Mouse (Mus musculus): ENCODE measurements around the gene Frmd4a.

The Frmd4a gene

DNA sequence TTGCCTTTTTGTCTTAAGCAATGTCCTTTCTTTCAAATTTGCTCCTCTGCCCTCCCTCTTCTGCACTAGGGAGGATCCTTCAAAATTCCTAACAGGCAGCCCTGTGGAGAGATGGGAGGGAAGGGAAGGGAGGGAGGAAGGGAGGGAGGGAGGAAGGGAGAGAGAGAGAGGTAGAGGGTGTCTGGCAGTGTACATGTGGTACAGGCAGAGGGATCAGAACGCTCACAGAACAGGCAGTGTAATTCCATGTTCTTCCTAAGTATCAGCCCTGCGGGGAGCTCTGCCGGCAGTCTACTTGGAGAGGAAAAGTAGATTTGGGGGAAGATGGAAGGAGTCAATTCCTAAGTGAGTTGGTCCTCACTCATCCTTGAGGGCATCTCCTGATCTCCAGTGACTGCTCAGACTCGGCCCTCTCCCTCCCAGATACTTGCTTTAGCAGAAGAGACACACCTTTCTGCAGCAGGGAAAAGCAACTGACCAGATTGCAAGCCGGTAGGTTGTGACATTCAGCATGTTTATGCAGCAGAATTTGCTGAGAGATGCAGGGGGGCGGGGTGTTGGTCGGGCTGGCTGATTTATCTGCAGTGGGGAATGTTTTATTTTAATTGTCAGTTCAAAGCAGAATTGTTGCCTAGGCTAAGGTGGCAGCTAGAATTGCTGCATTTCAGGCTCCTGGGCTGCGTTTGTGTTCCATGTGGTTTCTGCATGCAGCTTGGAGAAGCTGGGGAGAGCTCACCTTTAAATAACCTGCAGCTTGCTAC, at the start of gene Frmd4a:
Gene Frmd4a (plus strand): TSS at position 190 of the 761 bp plus-strand sequence.
- peak; percentile 15 to 32 for DNase-seq (ENCODE audit: low spot score in 2 of 2)

DNA sequence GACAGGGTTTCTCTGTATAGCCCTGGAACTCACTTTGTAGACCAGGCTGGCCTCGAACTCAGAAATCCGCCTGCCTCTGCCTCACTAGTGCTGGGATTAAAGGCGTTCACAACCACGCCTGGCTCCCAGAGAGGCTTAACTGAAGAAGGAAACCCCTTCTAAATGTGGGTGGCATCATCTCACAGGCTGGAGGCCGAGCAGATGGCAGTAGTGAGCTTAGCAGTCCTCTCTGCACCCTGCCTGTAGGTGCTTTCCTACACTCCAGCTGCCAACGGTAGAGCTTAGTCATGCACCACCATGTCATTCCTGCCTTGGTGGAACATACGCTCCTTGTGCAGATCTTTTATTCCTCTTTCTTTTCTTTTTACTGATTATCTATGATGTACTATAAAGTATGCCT, 28.6 kb upstream of the Frmd4a start:
- DNase-seq (ENCODE audit: low spot score in 2 of 2), result no peak

DNA sequence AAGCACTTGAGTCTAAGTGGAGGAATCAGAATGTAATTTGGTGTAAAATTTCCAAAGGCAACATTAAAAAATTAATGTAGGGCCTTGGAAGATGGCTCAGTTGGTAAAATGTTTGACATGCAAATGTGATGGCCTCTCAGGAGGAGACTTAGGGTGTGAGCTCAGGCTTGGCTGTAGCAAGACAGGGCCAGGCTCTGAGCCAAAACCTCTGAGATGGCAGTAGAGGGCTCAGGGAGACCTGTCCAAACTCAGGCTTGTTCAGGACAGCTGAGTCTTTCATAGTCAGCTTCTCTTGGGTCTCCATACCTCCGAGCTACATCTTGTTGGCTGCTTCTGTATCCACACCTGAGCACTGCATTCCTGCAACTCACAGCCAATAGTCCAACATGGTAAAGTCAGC, 27.1 kb upstream of the Frmd4a start:
- DNase-seq (ENCODE audit: low spot score in 2 of 2), result no peak

DNA sequence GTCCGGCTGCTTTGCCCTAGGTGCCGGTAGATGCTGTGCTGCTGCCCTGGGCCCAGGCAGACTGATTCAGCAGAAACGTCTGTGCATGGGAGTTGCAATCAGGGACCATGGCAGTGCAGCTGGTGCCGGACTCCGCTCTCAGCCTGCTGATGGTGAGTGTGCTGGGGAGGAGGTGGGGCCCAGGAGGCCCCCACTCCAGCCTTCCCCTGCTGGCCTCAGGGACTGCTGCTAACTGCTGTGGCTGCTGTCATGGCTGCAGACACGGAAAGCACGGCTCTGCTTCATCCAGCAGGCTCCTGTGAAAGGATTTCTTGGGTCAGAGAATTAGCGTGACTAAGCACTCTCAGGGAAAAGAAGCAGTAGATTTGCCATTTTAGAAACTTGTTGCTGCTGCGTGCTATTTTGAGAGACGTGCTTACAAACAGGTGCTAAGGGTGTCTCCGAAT, 937 bp downstream of the Frmd4a start:
- DNase-seq (ENCODE audit: low spot score in 2 of 2), result peak; percentile 34 to 45

DNA sequence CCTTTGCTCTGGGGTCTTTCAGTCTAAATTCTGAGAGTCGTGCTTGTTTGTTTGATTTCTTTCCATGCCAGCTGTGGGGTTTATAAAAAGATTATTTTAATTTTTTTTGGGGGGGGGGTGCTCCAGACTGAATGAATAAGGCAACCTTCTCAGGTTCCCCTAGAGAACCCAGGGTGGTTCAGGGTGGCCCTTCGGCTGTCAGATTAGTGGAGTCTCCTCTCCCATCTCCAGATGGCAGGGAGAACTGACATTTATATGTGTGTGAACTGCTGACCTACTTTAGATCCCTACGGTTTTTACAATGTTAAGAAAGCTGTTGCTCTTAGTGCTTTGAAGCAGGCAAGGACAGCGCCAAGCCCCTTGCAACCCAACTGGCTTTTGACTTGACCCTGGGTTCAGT, 1.4 kb downstream of the Frmd4a start:
- DNase-seq (ENCODE audit: low spot score in 2 of 2), result peak in 1 of 2 experiments; percentile 14

DNA sequence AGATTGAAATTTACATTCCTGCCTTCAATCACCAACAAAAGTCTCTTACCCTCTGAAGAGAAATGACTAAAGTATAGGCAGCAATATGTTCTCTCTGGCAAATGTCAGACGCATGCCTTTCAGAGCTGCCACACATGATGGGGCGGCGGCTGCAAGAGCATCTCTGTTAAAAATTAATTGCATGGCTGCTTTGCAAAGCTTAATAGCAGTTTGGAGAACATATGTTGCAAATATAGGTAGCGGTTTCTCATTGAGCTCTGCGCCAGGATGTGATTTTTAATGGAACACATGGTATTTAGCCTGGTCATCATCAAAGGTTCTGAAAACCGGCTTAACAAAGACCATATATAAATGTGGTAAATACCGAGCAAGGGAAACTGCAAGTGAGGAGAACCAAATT, 7.4 kb downstream of the Frmd4a start:
- DNase-seq (ENCODE audit: low spot score in 2 of 2), result no peak

DNA sequence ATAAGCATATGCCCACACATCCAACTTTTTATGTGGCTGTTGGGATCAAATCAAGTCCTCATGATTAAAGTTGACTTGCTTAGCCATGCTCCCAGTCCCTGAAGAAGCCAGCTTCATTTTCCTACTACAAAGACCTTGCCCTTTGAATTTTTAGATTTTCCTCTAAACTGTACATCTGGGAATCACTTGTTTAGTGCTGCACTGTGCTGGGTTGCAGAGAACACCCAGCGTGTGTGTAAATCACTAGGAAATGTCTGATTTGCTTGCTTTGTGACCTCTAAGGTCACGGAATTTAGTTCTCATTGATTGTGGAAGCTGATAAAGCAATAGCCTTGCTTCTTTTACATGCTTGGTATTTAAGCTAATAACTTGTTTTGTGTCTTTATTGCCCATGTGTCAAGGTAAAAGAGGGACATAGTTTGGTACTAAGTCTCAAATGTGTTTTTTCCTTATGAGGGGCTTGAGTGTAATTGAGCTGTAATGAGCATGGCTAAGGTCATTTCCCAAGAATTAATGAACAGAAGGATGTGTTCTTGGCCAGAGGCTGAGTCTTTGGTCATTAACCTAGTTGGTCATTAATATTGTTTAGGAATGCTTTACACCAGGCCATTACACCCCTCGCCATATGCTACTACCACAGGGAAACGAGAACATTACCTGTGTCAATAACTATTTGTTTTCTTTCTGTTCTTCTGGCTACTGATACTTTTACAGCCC, 11.7 kb downstream of the Frmd4a start:
- no peak for DNase-seq (ENCODE audit: low spot score in 2 of 2)

DNA sequence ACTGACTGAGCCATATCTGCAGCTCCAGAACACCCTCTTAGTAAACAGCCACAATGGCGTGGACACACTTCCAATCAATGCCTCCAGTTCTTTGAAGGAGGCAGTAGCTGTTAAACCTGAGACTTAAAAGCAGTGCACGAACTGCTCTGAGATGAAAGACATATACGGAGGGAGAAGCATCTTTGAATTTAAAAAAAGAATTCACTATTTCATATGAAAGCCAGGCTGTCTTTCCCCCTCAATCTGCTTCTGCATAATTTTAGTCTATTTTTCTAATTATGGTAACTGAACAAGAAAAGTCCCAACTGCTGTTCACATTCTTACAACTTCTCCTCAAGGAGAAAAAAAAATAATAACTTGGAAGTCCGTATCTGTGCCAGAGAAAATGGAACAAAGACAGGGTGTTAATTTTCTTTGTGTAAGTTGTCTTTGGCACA, 18.7 kb downstream of the Frmd4a start:
- DNase-seq (ENCODE audit: low spot score in 2 of 2), result no peak

DNA sequence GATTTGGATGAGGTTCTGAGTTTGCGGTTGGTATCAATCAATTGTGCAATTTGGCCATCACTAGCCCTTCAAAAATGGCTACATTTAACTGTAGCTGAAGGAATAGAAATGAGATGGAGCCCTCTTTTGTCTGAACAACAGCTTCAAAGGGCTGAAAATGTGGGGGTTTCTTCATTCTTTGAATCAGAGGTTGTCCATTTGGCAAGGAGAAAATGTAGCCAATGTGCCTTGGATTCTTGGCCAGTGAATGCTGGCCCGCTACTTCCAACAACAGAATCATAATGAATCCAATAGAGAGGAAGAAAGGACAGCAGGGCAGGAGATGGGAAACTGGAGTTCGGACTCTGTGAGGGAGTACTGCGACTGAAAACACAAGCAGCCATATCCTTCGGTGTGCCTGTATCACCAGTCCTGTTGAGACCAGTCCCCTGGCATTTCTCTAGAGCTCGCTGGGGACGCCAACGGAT, 19.2 kb downstream of the Frmd4a start:
- DNase-seq (ENCODE audit: low spot score in 2 of 2), result peak; percentile 21 to 28

DNA sequence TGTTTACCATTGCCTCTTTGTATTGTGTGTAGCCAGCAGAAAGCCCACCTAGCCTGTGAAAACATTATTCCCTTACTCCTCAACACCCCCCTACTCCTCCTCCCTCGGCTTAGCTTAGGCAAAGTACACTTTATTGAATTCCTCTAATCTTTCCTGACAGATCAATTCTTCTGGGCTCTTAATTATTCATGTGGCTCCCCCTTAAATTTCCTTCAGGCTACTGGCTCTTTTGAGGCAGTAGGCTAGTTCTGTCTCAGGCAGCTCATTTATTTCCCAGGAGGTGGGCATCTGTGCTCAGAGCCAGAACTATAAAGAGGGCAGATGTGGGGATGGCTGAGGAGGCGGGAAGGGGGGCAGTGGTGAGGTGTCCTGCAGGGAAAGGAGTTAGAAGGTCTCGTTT, 24.5 kb downstream of the Frmd4a start:
- DNase-seq (ENCODE audit: low spot score in 2 of 2), result no peak

DNA sequence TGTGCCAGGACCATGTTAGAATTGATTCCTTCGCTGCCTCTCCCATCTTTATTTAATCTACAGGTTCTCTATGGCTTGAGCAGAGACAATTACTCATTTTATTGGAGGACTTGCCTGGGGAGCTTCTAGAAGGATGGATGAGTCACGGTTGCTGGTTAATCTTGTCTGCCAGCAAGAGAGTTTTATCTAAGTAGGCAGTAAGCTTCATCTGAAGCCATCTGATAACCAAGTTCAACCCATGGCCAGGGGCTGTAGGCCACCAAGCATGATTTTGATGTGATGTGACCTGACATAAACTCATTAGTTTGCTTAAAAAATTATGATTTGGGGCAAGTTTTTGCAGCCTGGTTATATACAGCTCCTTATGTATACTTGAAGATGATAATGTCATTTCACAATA, 38.0 kb downstream of the Frmd4a start:
- DNase-seq (ENCODE audit: low spot score in 2 of 2), result no peak

DNA sequence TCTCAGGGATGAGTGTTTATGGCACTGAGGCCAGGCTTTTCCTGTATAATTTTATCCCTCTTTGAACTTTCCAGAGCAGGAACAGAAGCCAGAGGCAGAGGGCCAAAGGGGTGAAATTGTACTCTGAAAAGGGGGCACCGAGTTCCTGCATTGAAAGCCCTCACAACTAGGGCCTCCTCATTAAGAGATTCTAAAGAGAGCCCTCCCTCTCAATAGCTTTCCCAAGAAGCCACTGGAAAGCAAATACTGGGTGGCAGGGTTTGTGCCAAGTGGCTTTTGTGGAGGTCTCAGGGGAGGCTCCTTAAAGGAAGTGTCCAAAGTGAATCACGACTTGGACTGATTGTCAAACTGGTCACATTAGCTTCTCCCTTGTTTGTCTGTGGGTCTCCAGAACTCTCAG, 43.2 kb downstream of the Frmd4a start:
- DNase-seq (ENCODE audit: low spot score in 2 of 2), result peak in 1 of 2 experiments; percentile 40

DNA sequence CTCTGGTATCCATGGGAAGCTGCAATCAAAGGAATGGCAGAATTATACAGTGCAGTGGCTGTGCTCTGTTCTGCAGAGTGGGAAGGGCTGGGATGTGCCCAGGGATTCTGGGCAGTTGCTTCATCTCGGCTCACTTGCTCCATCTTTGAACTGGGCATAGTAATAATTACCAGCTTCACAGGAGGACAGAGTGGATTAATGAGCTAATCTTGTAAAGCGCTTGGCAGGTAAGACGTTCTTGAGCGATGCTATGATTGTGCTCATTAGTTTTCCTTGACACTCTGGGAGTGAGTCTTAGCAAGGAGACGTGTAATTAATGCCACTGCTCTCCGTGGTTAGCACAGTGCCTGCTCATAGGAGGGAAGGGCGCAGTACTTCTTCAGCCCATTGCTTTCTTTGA, 54.3 kb downstream of the Frmd4a start:
- DNase-seq (ENCODE audit: low spot score in 2 of 2), result no peak

DNA sequence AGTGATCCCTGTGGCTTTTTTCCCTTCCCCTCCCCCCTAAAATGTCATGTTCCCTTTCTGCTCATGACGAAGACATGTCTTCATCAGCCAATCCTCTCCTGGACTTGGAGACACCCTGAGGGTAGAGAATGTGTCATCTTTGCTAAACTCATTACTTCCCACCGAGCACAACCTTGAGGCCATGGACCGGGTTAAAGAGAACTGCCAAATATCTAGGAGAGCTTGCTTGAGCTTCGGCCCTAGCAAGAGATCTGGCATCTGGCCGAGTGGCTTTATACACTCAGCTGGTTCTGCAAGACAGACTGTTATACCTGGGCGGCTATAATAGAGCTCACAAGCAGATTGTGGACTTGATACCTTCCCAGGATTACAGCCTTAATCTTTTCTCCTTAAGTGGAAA, 66.4 kb downstream of the Frmd4a start:
- DNase-seq (ENCODE audit: low spot score in 2 of 2), result no peak

DNA sequence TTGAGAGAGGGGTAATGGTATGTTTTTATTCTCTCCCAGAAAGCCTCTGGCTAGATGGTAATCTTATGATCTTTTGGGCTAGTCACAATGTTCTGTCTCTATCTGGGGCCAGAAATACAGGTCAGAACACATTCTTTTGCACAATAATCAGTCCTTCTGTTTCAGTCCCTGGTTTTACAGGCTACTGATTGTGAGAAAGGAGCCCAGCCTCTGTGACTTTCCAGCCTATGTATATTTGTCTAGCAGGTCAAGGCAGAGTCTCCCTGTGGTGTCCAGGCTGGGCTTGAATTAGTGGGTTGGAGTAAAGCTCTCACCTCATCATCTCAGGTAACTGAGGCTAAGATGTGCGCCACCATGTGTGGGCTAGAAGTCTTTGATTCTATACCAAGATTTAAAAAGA, 80.1 kb downstream of the Frmd4a start:
- no peak for DNase-seq (ENCODE audit: low spot score in 2 of 2)

DNA sequence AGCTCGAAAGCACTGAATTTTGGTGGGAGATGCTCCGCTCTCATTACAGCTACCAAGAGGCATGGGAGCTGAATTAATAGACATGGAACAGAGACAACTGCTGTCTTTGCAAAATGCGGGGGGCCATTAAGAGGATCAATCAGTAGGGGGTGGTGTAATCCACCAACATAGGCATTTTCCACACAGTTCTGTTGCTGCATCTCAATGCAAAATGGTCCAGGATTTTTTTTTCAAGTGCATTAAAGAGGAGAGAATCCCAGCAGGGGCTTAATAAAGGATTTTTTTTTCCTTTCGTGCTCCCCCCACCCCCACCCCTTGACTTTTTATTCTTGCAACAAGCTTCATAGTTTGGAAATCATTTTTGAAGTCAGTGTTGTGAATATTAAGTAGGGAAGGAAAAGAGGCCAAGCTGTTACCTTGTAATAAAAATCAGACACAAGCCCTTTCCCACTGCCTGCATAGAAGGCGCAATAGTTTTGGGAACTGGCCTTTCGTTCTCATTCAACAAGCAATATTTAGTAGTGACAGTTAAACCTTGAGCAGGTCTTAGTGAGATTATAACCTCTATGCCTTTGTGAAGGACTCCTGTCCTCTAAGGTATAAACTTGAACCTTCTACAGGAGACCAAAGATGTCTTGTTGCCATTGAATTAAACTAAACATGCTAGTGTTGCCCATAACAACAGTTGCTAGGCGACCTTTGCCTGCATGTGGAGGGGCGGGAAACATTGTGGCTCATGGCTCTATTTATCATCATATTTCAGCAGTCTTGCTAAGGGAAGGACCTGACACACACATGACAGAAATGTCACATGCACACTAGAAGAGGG, 81.6 kb downstream of the Frmd4a start:
- DNase-seq (ENCODE audit: low spot score in 2 of 2), result peak in 1 of 2 experiments; percentile 33

DNA sequence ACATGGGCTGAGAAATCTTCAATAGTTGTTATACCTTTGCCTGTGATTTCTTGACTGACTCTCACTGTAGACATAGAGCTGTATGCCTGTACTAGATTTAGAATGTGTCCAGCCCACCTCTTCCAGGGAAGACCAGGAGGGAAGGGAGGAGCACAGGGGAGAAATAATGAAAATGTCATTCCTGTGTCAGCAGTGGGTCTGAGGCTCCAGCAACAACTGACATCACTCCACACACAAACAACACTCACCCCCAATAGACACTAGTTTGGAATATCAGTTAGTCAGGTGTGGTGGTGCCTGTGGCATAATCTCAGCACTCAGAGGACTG, 82.2 kb downstream of the Frmd4a start:
- DNase-seq (ENCODE audit: low spot score in 2 of 2), result no peak

DNA sequence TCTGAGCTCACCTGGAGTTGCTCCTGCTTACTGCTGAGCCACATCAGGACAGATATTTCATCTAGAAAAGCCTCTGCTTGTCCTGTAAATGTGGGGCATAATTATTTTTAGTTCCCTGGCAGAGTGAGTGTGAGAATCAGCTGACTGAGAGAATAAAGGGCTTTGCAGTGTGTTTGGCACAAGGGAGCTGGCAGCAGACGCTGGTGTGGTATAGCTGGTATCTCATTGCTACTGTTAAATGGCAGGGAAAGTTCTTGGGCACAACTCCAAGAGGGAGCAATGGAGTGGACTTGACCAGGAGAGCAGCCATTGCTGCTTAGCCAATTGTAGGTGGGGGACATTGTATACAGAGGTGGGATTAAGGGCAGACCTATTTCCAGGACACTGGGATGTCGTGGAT, 83.9 kb downstream of the Frmd4a start:
- no peak for DNase-seq (ENCODE audit: low spot score in 2 of 2)

DNA sequence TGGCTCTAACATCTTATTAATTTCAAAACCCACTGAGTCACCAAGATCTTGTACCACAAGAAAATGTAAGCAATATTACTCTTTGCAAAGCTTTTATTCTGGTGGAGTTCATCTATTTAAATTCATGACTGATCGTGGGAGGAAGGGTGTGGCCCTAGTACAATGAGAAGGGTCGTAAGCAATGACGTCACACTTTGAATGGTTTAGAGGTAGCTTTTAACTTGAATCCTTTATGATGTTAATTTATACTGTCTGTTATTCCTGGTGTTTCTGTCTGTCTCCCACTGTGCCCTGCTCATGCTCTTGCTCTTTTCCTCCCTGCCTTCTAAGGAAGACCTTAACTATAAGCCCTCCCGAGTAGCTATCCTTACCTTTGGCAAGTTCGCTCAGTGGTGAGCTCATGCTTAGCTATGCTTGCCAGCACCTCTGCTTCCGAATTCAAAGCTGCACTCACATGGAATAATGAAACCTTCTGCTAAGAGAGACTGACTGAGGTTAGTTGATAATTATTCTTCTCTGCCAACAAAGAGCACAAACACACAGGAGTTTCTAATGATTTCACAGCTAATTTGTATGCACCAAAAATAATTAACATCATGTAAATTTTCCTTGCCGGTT, 95.9 kb downstream of the Frmd4a start:
- no peak for DNase-seq (ENCODE audit: low spot score in 2 of 2)

DNA sequence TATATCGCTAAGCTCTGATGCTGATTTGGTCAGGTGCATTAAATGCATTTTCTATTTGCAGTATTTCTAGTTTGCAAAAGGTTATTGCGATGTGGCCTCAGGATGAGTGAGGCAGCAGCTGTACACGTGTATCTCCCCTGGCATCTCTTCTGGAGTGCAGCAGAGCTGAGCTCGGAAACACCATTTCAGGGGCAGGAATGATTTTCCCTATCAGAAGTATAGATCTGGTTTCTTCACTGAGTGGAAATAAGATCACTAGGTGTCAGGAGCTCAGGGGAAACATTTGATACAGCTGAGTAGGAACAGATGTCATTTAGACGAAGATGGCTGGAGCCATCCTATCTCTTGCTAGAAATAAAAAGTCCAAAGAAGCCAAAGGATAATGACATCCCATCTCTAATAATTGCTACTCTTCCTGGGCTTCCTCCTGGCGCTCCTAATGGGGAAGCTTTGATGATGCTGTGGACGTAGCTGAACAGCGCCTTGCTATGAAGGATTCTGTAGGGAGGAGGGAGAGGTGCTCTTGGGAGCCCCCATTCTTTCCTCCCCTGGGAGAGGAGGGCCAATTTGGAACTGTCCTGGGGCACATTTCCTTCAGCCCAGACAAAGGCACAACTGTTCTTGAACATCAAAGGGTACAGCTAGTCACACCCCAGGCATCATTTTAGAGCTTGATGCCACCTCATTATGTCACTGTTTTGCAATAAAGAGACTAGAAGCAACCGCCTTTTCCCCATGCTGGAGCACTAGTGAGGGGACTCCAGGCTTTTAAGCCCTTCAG, 102.4 kb downstream of the Frmd4a start:
- no peak for DNase-seq (ENCODE audit: low spot score in 2 of 2)

DNA sequence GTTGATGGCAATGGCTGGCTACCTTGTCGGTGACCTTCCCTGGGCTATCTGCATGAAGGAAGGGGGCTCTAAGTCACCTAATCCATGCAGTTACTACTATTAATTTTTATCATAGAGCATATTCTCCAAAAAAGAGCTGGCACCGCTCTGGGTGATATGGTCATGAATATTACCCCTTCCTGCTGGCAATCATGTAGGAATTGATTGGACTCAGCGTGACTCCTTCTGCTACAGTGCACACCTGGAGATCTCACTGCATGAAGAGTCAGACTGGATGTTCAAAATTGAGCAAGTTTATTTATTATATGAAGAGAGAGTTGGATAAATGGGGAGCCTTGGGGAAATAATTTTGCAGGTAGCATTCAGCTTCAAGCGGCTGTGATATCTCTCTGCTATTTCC, 113.7 kb downstream of the Frmd4a start:
- DNase-seq (ENCODE audit: low spot score in 2 of 2), result no peak

All from frontal cortex, postnatal 14 days (tissue).